Mouse (Mus musculus) olfactory bulb, adult 2 months (tissue): Measurements from ENCODE around the gene Lig1.

Experiments
- CTCF ChIP-seq: fragments of 200-500 bp; IDR thresholded peaks from 2 replicates; pipeline ENCODE4 v1.5.1; 2012; ENCODE audit warnings: low read depth, mild to moderate bottlenecking, low read length, moderate library complexity; ENCODE audit not compliant: insufficient read depth
- POLR2A ChIP-seq: fragments of 200-500 bp; IDR thresholded peaks from 2 replicates; pipeline ENCODE4 v1.6.1; 2012; ENCODE audit warnings: mild to moderate bottlenecking, low read depth, low read length, moderate library complexity; ENCODE audit not compliant: insufficient read depth

DNA sequence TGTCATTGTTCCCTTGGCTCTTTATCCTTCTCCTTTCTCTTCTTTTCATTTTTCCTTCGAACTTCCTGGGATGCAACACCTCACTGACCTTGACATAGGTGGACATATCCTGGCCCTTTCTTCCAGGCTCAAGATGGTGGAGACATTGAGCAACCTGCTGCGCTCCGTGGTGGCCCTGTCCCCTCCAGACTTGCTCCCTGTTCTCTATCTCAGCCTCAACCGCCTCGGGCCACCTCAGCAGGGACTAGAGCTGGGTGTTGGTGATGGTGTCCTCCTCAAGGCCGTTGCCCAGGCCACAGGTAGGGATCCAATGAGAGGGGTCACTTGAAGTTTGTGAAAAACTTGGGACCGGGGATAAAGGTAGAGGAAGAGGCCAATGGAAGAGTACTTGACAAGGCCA, 18.2 kb downstream of the Lig1 start:
- TF ChIP-seq POLR2A: no peak
- no peak for TF ChIP-seq CTCF
